Mouse (Mus musculus): ENCODE results near the gene Gpr179. TPM values are rescaled to one million over a fixed set of nuclear protein-coding genes. Genes with fewer than 3 reads are reported as not detected.

The Gpr179 gene
- polyA plus RNA-seq, 1 experiment from 2014 or later: 0.25 TPM

DNA sequence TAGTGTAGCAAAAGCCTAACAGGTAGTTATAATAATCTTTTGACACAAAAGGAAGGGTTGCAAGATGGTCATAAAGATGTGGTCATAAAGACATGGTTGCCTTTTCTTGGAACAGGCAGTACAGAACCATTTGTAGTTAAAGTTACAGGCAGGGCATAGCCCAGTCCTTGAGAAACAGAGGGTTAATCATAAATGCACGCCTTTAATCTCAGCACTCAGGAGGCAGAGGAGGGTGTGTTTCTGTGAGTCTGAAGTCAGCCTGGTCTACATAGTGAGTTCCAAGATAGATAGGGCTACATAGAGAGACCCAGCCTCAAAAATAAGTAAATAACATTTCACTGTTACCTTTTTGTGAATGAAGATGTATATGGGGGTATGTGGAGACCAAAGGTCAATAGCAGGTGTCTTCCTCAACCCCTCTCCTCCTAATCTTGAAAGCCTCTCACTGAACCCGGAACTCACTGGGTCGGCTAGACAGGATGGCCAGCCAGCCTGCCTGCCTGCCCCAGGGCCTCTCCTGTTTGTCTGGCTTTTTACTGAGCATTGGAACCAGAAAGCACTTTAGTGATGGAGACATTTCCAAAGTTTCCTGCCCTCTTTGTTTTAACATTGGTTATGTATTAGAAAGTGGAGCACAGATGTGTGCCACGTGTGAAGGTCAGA, 1.2 kb upstream of the Gpr179 start:
- no peak for ATAC-seq
- WGBS: 78% methylated on average over 4 of the region's 4 CpGs
- H3K36me3 ChIP-seq (ENCODE audit: poor library complexity, severe bottlenecking): no peaks in the 10 kb centered on the region
- no peak overlapping the region for H3K4me2 ChIP-seq
- H3K4me3 ChIP-seq: no peak overlapping the region
- peaks cover 30% of the 10 kb centered on the region for H3K4me1 ChIP-seq
- no peaks in the 10 kb centered on the region for H3K27me3 ChIP-seq
- H3K27ac ChIP-seq: no peak overlapping the region
- no peaks in the 10 kb centered on the region for H3K9me3 ChIP-seq (replicated peaks)
- no peak overlapping the region for H3K9ac ChIP-seq

DNA sequence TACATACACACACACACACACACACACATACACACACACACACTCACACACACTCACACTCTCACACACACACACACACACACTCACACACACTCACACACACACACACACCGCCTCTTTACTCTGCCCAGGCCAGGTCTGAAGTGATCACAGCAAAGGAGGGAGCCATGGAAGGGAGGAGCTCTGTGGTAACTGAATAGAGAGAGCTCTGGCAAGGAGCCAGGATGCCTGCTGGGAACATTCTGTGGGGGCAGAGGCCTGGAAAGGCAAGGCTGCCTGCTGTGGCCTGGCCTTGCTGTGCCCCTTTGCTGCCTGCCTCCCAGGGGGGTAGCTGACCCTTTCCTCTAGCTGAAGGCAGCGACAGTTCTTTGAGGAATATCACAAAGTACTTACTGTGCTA, 1.8 kb downstream of the Gpr179 start:
- peak overlapping the region; percentile 64; the same call in 1 of the 2 replicates for H3K27ac ChIP-seq
- no peaks in the 10 kb centered on the region for H3K36me3 ChIP-seq (ENCODE audit: poor library complexity, severe bottlenecking)
- peak overlapping the region; percentile 30 for H3K4me2 ChIP-seq
- ATAC-seq: peak; percentile 68; the same call in 1 of the 2 replicates
- peaks cover 30% of the 10 kb centered on the region for H3K4me1 ChIP-seq
- 10% methylated on average over 1 of the region's 2 CpGs for WGBS
- no peak overlapping the region for H3K4me3 ChIP-seq
- no peaks in the 10 kb centered on the region for H3K9me3 ChIP-seq (replicated peaks)
- no peak overlapping the region for H3K9ac ChIP-seq
- no peaks in the 10 kb centered on the region for H3K27me3 ChIP-seq

DNA sequence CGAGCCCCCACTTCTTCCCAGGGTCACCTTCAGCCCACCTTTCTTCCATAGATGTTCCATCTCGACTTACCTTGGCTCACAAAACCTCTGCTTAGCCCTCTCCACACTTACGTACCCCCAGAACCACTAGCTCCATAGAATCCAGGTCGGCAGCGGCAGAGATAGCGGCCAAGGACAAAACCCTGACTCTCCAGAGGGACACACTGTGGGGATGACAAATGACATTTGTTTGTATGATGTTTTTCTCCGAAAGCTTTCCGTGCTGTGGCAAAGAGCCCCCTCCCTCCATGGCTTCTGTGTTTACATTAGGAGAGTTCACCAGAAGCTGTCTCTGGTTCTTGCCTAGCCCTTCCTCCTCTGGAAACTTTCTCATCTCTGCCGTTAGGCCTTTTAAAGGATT, 4.6 kb downstream of the Gpr179 start:
- Histone ChIP-seq H3K9ac (no peak overlapping the region), H3K4me3 (no peak overlapping the region), H3K4me2 (no peak overlapping the region), H3K27me3 (peaks cover 4% of the 10 kb centered on the region; the same call in 1 of the 2 replicates), H3K36me3 (ENCODE audit: poor library complexity, severe bottlenecking) (no peaks in the 10 kb centered on the region), H3K4me1 (peaks cover 31% of the 10 kb centered on the region), H3K27ac (no peak overlapping the region), H3K9me3 (replicated peaks) (no peaks in the 10 kb centered on the region)
- ATAC-seq: no peak
- 90% methylated on average over 9 of the region's 9 CpGs for WGBS

DNA sequence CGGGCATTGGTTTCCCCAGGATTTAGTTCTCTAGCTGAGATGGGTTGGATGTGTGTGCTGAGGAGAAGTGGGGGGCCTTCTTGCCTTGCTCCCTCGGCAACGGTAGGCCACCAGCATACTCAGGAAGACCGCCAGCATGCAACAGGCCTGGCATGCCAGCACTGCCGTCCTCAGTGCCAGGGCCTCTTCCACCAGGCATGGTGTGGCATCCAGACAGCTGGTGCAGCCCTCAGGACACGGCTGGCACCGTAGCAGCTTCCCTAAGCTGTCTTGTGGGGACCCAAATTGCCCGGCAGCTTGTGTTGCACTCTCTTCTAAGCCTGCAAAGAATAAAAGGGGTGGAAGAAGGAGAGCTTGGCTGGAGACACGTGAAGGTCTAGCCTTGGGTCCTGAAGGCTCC, 5.5 kb downstream of the Gpr179 start:
- ATAC-seq: no peak
- Histone ChIP-seq H3K4me3 (no peak overlapping the region), H3K9me3 (replicated peaks) (no peaks in the 10 kb centered on the region), H3K4me2 (no peak overlapping the region), H3K27me3 (peaks cover 4% of the 10 kb centered on the region; the same call in 1 of the 2 replicates), H3K36me3 (ENCODE audit: poor library complexity, severe bottlenecking) (no peaks in the 10 kb centered on the region), H3K27ac (no peak overlapping the region), H3K9ac (no peak overlapping the region), H3K4me1 (peaks cover 24% of the 10 kb centered on the region)
- WGBS: 77% methylated on average over 9 of the region's 9 CpGs

DNA sequence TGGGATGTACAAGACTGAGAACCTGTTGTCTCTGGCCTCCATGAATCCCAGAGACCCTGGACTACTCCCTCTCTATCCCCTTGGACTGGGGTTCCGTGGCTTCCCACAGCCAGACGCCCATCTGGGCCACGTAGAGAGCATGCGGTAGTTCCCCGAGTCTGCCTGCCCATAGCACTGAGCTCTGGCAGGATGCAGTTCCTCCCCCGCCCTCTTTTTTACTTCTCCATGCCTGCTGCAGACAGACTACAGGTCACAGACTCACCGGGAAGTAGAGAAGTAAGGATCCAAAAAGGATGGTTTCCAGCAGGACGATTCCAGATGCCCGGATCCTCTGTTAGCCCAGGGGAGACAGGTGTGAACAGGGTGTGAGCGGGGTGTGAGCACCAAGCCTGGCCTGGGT, 6.4 kb downstream of the Gpr179 start:
- Histone ChIP-seq H3K27ac (no peak overlapping the region), H3K4me1 (peaks cover 14% of the 10 kb centered on the region), H3K4me2 (no peak overlapping the region), H3K9ac (0 out of 2 replicates have a peak overlapping the region, but pooled peaks have one; percentile 5), H3K9me3 (replicated peaks) (no peaks in the 10 kb centered on the region), H3K27me3 (peaks cover 4% of the 10 kb centered on the region; the same call in 1 of the 2 replicates), H3K36me3 (ENCODE audit: poor library complexity, severe bottlenecking) (no peaks in the 10 kb centered on the region), H3K4me3 (no peak overlapping the region)
- ATAC-seq: no peak
- 80% methylated on average over 10 of the region's 10 CpGs for WGBS

DNA sequence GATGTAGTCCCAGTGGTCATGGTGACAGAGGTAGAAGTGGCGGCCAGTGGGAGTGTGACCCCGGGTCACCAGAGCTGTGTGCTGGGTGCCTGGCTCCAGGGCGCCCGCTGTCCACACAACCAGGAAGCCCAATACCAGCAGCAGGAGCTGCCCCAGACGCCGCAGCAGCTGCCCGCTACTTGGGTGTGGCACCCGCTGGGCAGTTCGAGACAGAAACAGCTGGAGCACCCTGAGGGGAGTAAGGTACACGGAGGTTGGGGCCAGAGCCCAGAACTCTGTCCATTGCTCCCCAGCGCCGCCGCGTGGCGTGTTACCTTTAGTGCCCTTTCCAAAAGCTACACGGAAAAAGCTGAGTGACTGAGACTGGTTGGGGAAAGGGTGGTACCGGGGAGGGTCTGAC, 8.3 kb downstream of the Gpr179 start:
- Histone ChIP-seq H3K9ac (no peak overlapping the region), H3K36me3 (ENCODE audit: poor library complexity, severe bottlenecking) (no peaks in the 10 kb centered on the region), H3K27ac (no peak overlapping the region), H3K4me3 (no peak overlapping the region), H3K4me1 (peaks cover 9% of the 10 kb centered on the region), H3K9me3 (replicated peaks) (no peaks in the 10 kb centered on the region), H3K27me3 (peaks cover 4% of the 10 kb centered on the region; the same call in 1 of the 2 replicates), H3K4me2 (no peak overlapping the region)
- ATAC-seq: no peak
- WGBS: 30% methylated on average over 17 of the region's 17 CpGs

DNA sequence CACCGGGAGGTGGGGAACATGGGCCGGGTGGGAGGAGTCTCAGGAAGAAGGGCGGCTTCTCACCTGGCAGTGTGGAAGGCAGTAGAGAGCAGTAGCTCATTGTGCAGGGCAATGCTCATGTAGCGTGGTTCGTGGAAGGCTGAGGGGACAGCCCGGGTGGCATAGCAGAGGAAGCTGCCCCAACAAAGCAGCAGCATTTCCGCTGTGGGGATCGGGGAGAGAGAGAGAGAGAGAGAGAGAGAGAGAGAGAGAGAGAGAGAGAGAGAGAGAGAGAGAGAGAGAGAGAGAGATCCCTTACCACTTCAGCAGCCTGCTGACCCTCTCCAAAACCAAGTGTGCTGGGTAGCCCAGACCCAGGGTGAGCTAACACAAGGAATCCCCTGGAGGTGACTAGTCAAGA, 8.7 kb downstream of the Gpr179 start:
- Histone ChIP-seq H3K9ac (no peak overlapping the region), H3K27me3 (peaks cover 4% of the 10 kb centered on the region; the same call in 1 of the 2 replicates), H3K4me3 (no peak overlapping the region), H3K4me1 (peaks cover 13% of the 10 kb centered on the region), H3K36me3 (ENCODE audit: poor library complexity, severe bottlenecking) (no peaks in the 10 kb centered on the region), H3K4me2 (no peak overlapping the region), H3K27ac (no peak overlapping the region), H3K9me3 (replicated peaks) (no peaks in the 10 kb centered on the region)
- 28% methylated on average over 5 of the region's 8 CpGs for WGBS
- no peak for ATAC-seq

DNA sequence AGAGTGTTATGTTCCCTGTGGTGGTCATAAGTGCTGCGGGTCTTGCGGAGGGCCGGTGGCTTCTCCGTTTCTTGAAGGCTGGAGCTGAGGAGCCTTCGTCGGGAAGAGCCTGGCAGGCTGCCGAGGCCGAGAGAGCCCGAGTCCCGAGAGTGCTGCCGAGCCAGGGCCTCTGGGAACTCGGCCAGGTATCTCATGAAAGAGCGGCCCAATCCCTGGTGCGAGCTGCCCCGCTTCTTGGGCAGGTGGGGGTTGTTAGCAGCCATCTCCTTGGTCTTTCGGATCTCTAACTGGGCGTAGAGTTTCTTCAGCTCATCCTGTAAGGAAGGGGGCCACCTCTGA, 12.9 kb downstream of the Gpr179 start:
- H3K36me3 ChIP-seq (ENCODE audit: poor library complexity, severe bottlenecking): no peaks in the 10 kb centered on the region
- H3K27me3 ChIP-seq: peaks cover 4% of the 10 kb centered on the region; the same call in 1 of the 2 replicates
- peak overlapping the region; percentile 32 for H3K27ac ChIP-seq
- peak overlapping the region; percentile 50 for H3K4me2 ChIP-seq
- ATAC-seq: no peak
- H3K9ac ChIP-seq: no peak overlapping the region
- H3K4me1 ChIP-seq: peaks cover 20% of the 10 kb centered on the region
- H3K9me3 ChIP-seq (replicated peaks): no peaks in the 10 kb centered on the region
- WGBS: 32% methylated on average over 17 of the region's 17 CpGs
- no peak overlapping the region for H3K4me3 ChIP-seq

DNA sequence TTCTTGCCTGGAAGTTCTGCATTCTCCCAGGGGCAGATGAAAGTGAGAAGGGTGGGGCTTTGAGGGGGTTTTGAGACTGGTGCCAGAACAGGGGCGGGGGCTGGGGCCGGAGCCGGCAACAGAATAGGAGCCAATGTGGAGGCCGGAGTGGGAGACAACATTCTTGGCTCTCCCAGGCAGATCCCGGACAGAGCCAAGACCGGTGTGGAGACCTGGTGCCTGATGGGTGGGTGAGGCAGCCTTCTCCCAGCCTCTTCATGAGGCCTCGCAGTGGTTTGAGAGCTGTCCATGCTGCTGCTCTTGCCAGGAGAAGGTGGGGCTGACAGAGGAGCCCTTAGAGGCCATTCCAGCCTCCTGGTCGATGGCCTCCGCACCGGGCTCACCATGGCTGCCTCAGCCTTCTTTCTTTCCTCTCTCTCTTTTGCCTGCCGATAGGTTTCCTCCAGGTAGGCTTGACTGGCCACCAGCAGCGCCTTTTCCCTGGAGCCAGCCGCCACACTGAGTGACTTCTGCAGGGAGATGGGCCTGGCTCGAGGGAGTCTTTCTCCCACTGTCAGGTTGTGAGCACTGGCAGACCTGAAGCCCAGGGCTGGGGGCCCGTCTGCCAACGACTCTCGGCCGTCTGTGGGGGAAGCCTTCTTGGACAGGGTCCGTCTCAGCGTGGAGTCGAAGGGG, 13.4 kb downstream of the Gpr179 start:
- no peaks in the 10 kb centered on the region for H3K9me3 ChIP-seq (replicated peaks)
- no peak overlapping the region for H3K4me3 ChIP-seq
- 42% methylated on average over 21 of the region's 21 CpGs for WGBS
- peaks cover under 1% of the 10 kb centered on the region; the same call in 1 of the 2 replicates for H3K27me3 ChIP-seq
- ATAC-seq: 0 out of 2 replicates have a peak, but pooled peaks have one; percentile 27
- peak overlapping the region; percentile 50 for H3K4me2 ChIP-seq
- H3K4me1 ChIP-seq: peaks cover 16% of the 10 kb centered on the region
- H3K27ac ChIP-seq: peak overlapping the region; percentile 32
- 0 out of 2 replicates have a peak overlapping the region, but pooled peaks have one; percentile 12 for H3K9ac ChIP-seq
- no peaks in the 10 kb centered on the region for H3K36me3 ChIP-seq (ENCODE audit: poor library complexity, severe bottlenecking)

DNA sequence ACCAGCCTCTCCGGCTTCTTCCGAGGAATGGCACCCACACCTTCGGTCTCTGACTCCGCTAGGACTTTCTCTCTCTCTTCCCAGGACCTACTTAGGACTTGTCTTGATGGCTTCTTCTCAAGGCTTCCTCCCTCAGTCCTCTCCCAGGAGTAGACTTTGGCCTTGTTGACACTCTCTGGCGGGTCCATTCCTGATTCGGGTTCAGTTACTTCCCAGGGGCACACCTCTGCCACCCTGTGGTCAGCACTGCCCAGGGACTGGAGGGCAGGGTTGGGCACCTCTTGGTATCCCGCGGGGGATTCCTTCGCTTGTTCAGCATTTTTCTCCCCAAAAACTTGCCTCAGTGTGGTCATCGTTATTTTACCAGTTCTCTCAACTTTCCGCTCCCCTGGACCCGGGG, 14.5 kb downstream of the Gpr179 start:
- WGBS: 84% methylated on average over 12 of the region's 12 CpGs
- Histone ChIP-seq H3K27ac (no peak overlapping the region), H3K4me3 (no peak overlapping the region), H3K36me3 (ENCODE audit: poor library complexity, severe bottlenecking) (no peaks in the 10 kb centered on the region), H3K27me3 (no peaks in the 10 kb centered on the region), H3K4me1 (peaks cover 16% of the 10 kb centered on the region; the same call in 1 of the 2 replicates), H3K9ac (no peak overlapping the region), H3K4me2 (no peak overlapping the region), H3K9me3 (replicated peaks) (no peaks in the 10 kb centered on the region)
- ATAC-seq: no peak

DNA sequence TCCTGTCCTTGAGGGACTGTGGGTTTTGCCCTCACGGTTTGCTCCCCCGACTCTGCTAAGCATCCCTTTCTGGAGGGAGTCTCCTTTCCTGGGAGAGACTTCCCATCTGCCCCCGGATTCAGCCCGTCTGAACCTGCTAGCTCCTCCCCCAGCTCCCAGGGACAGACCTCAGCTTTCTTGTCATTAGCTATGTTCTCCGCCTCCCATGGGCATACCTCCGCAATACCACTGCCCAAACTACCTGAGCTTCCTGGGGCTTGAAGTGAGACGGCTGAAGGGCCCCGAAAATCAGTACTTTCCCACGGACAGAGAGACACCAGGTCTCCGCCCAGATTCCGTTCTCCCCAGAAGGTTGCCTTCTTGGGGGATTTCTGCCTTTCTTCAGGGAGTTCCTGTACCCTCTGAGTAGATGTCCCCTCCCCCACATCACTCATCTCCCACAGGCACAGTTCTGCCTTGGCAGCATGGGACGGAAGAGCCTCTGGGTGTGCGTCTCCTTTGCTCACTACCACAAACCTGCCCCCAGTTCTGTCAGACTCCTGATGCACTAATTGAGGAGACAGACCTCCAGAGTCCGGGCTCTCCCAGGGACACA, 15.0 kb downstream of the Gpr179 start:
- no peaks in the 10 kb centered on the region for H3K9me3 ChIP-seq (replicated peaks)
- no peak overlapping the region for H3K4me3 ChIP-seq
- H3K9ac ChIP-seq: no peak overlapping the region
- WGBS: 67% methylated on average over 14 of the region's 14 CpGs
- no peaks in the 10 kb centered on the region for H3K36me3 ChIP-seq (ENCODE audit: poor library complexity, severe bottlenecking)
- ATAC-seq: no peak
- peaks cover 16% of the 10 kb centered on the region; the same call in 1 of the 2 replicates for H3K4me1 ChIP-seq
- H3K27me3 ChIP-seq: no peaks in the 10 kb centered on the region
- no peak overlapping the region for H3K27ac ChIP-seq
- no peak overlapping the region for H3K4me2 ChIP-seq

DNA sequence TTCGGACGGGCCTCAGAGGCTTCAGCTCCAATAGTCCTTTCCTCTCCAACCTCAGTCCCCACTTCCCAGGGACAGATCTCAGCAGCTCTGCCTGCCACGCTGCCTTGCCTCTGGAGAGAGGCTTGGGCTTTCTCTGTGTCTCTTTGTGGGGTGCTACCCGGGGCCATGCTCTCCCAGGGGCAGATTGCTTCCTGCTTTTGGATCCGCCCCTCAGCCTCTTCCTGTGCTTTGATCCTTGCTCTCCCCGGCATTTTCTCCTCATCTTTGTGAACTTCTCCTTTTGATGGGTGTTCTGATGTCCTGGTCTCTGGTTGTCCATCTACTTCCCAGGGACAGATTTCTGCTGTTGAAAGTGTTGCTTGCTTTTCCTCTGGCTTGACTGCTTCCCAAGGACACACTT, 15.6 kb downstream of the Gpr179 start:
- Histone ChIP-seq H3K4me1 (peaks cover 16% of the 10 kb centered on the region; the same call in 1 of the 2 replicates), H3K36me3 (ENCODE audit: poor library complexity, severe bottlenecking) (peaks cover 2% of the 10 kb centered on the region; the same call in 1 of the 2 replicates), H3K27me3 (no peaks in the 10 kb centered on the region), H3K4me2 (no peak overlapping the region), H3K9me3 (replicated peaks) (no peaks in the 10 kb centered on the region), H3K4me3 (no peak overlapping the region), H3K9ac (no peak overlapping the region), H3K27ac (no peak overlapping the region)
- ATAC-seq: no peak
- 63% methylated on average over 6 of the region's 6 CpGs for WGBS
